Mouse (Mus musculus) midbrain, embryonic 11.5 days (tissue): ENCODE results near the gene 4930513O06Rik. TPM values are rescaled to one million over a fixed set of nuclear protein-coding genes. Genes with fewer than 3 reads are reported as not detected.

Experiments used
- ATAC-seq: fragments of 200-750 bp; cut with Nextera tagmentation; 2 replicates; pipeline ENCODE4 v1.8.0; 2017; ENCODE audit warnings: moderate TSS enrichment, moderate library complexity; ENCODE audit not compliant: low FRiP score
- DNase-seq: peaks from one replicate; pipeline ENCODE4 v3.0.0; 2015; ENCODE audit warnings: low spot score; ENCODE audit errors: missing footprints
- H3K27ac ChIP-seq: fragments of 300-500 bp; sonication (generic); 2 replicates; pipeline ENCODE4 v1.5.1; 2014; ENCODE audit warnings: low read depth, low read length
- H3K27me3 ChIP-seq: fragments of 300-500 bp; sonication (generic); 2 replicates; pipeline ENCODE4 v1.6.1; 2014; ENCODE audit warnings: mild to moderate bottlenecking, low read length, moderate library complexity, mixed read lengths; ENCODE audit not compliant: control insufficient read depth, insufficient read depth
- H3K36me3 ChIP-seq: fragments of 300-500 bp; sonication (generic); 2 replicates; pipeline ENCODE4 v1.6.1; 2014; ENCODE audit warnings: mild to moderate bottlenecking, low read length, moderate library complexity, mixed read lengths; ENCODE audit not compliant: control insufficient read depth, insufficient read depth
- H3K4me1 ChIP-seq: fragments of 300-500 bp; sonication (generic); 2 replicates; pipeline ENCODE4 v1.6.1; 2014; ENCODE audit warnings: low read length; ENCODE audit not compliant: control insufficient read depth, insufficient read depth
- H3K4me2 ChIP-seq: fragments of 300-500 bp; sonication (generic); 2 replicates; pipeline ENCODE4 v1.6.1; 2014; ENCODE audit warnings: mild to moderate bottlenecking, moderate library complexity
- H3K4me3 ChIP-seq: fragments of 300-500 bp; sonication (generic); 2 replicates; pipeline ENCODE4 v1.5.1; 2014; ENCODE audit warnings: low read depth, low read length
- H3K9ac ChIP-seq: fragments of 300-500 bp; sonication (generic); 2 replicates; pipeline ENCODE4 v1.6.1; 2014; ENCODE audit warnings: low read length
- H3K9me3 ChIP-seq: fragments of 300-500 bp; sonication (generic); 2 replicates; pipeline ENCODE4 v1.6.1; 2016; ENCODE audit warnings: low read length; ENCODE audit not compliant: control insufficient read depth
- WGBS: fragments of 180-500 bp; shearing (Covaris S2); extraction: QIAGEN DNeasy Blood & Tissue Kit; methylation state at CpG from one replicate; pipeline ENCODE4 v1.1.7; 2014; 5-methylcytosine and 5-hydroxymethylcytosine counted together
- polyA plus RNA-seq: library from polyadenylated mRNA; unstranded; fragments of >200 nt; fragmentation: Nextera tagmentation; extraction: Ambion mirVana; gene quantifications from 2 replicates; pipeline ENCODE4 v1.2.1, GENCODE M21; 2014

The 4930513O06Rik gene
- polyA plus RNA-seq, 1 experiment from 2014 or later, result not detected

DNA sequence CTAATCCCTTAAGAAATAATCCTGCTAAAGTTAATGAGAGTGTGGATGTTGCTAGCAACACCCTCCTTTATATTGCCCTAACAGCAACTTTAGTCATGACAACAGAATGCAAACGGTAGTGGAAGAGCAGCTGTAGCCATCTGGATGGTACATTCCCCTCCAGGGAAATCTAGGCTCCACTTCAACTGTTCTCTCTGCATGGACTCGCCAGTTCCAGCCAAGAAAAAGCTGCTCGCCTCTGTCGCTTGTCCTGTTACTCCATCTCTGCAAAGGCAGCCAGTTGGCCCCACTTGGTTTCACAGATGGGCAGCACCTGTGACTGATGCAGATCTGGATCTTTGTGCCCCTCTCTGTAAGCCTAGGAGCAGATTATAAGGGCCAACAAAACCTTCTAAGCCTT is 48.0 kb downstream of the 4930513O06Rik start:
- 31% methylated on average over 4 of the region's 4 CpGs for WGBS
- ATAC-seq (no peak), DNase-seq (no peak)
- no peaks in the 10 kb centered on the region for H3K4me1 ChIP-seq
- H3K27ac ChIP-seq, result no peak overlapping the region
- no peaks in the 10 kb centered on the region; the same call in 1 of the 2 replicates for H3K27me3 ChIP-seq
- no peak overlapping the region for H3K4me3 ChIP-seq
- H3K9ac ChIP-seq, result no peak overlapping the region
- no peak overlapping the region for H3K4me2 ChIP-seq
- no peaks in the 10 kb centered on the region for H3K36me3 ChIP-seq
- H3K9me3 ChIP-seq, result no peaks in the 10 kb centered on the region

Other genes with a start within 250 kb of the 4930513O06Rik start
- gene Nrk, start 171.8 kb upstream of the 4930513O06Rik start, polyA plus RNA-seq, result 1.3 and 1.6 TPM in 2 replicates
- not detected in 2 replicates for gene Serpina7, start 1.0 kb upstream of the 4930513O06Rik start, polyA plus RNA-seq
- gene 4933428M09Rik, start 93.0 kb downstream of the 4930513O06Rik start, polyA plus RNA-seq, result not detected in 2 replicates
- gene Mum1l1, start 123.8 kb downstream of the 4930513O06Rik start, polyA plus RNA-seq, result 16.8 and 20.0 TPM in 2 replicates
- gene Trap1a, start 247.4 kb downstream of the 4930513O06Rik start, polyA plus RNA-seq, result not detected in 2 replicates